Mouse (Mus musculus): ENCODE results near the gene Pigz.

DNA sequence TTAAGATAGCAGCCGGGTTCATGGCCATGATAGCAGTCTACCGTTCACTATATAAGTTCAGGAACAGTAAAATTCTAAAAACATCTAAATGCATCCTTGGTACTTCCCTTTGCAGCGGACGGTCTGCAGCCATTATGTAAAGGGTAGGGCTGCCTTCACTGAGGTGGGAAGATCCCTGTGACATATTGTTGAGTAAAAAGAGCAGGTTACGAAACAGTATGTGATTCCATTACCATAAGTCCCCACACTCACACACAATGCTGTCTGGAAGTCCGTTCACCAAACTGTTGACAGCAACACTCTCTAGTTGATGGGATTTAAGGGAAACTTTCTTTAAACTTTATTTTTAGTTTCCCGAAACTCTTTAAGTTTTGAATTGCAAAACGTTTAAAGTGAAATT, 30.4 kb upstream of the Pigz start:
- TF ChIP-seq POLR2A (IDR thresholded peaks at IDR 0.05; ENCODE audit: control insufficient read depth in 1 of 2, insufficient read depth in 1 of 2, low read depth in 1 of 2, low read length in 2 of 2, poor library complexity in 1 of 2) (no peak), USF2 (IDR thresholded peaks at IDR 0.05; ENCODE audit: borderline replicate concordance in 1 of 2, insufficient read depth in 1 of 2, low read depth in 1 of 2, low read length in 2 of 2) (no peak), CTCF (IDR thresholded peaks at IDR 0.05 in 2 of 3, conservative IDR thresholded peaks at IDR 0.05 in 1 of 3; ENCODE audit: control insufficient read depth in 1 of 3, insufficient read depth in 1 of 3, low read depth in 2 of 3, low read length in 3 of 3, poor library complexity in 1 of 3, severe bottlenecking in 1 of 3) (no peak), E2F4 (IDR thresholded peaks at IDR 0.05; ENCODE audit: borderline replicate concordance, low read depth, low read length) (no peak), ZNF384 (IDR thresholded peaks at IDR 0.05; ENCODE audit: low read depth, low read length) (no peak), HCFC1 (IDR thresholded peaks at IDR 0.05; ENCODE audit: low read depth, low read length) (no peak), ZC3H11A (IDR thresholded peaks at IDR 0.05; ENCODE audit: low read depth, low read length) (no peak), SMC3 (IDR thresholded peaks at IDR 0.05; ENCODE audit: low read depth, low read length) (no peak), NRF1 (IDR thresholded peaks at IDR 0.05; ENCODE audit: insufficient read depth, low read depth, low read length, poor library complexity, severe bottlenecking) (no peak), ZMIZ1 (IDR thresholded peaks at IDR 0.05; ENCODE audit: low read depth, low read length) (no peak)

All from MEL (cell line).